Mouse (Mus musculus) myocyte (in vitro differentiated cells): ENCODE measurements at regions not wholly inside any gene's neighbourhood (a gene's known extent, or its start where the extent isn't known, plus 50 kb on each side); places are given as distances from the start of the nearest gene placed in this dataset.

Source experiments
- H3K27me3 ChIP-seq: one replicate; pipeline ENCODE4 v1.6.1; 2011; ENCODE audit not compliant: control insufficient read depth, insufficient read depth, insufficient read length
- H3K36me3 ChIP-seq: one replicate; pipeline ENCODE4 v1.6.1; 2011; ENCODE audit not compliant: control insufficient read depth, insufficient read depth
- H3K4me2 ChIP-seq: one replicate; pipeline ENCODE4 v1.6.1; 2011; ENCODE audit warnings: low read depth, control low read depth
- H3K4me3 ChIP-seq: one replicate; pipeline ENCODE4 v1.5.1; 2011; ENCODE audit warnings: mild to moderate bottlenecking, control low read depth, moderate library complexity
- H3K79me2 ChIP-seq: one replicate; pipeline ENCODE4 v1.6.1; 2011; ENCODE audit not compliant: control insufficient read depth, insufficient read depth
- H3ac ChIP-seq: one replicate; pipeline ENCODE4 v1.6.1; 2011; ENCODE audit not compliant: control insufficient read depth, insufficient read length
- CEBPB ChIP-seq: IDR thresholded peaks from 2 replicates; pipeline ENCODE4 v1.6.1; 2011; ENCODE audit warnings: mild to moderate bottlenecking, moderate library complexity; ENCODE audit not compliant: poor library complexity, insufficient read depth, severe bottlenecking
- E2F4 ChIP-seq: IDR thresholded peaks from one replicate; pipeline ENCODE4 v1.6.1; 2011; ENCODE audit warnings: mild to moderate bottlenecking, control low read depth, moderate library complexity; ENCODE audit not compliant: insufficient read depth
- MAX ChIP-seq: IDR thresholded peaks from one replicate; pipeline ENCODE4 v1.6.1; 2011; ENCODE audit warnings: low read depth, mild to moderate bottlenecking, control low read depth
- MYOD1 ChIP-seq, 3 experiments: IDR thresholded peaks; one replicate each; pipeline ENCODE4 v1.6.1; 2011; ENCODE audit warnings: control low read depth in 2 of 3, low read depth in 2 of 3, mild to moderate bottlenecking in 2 of 3, moderate library complexity in 1 of 3; ENCODE audit not compliant: insufficient read length in 2 of 3, control insufficient read depth in 1 of 3
- MYOG ChIP-seq, 3 experiments: IDR thresholded peaks; one replicate each; pipeline ENCODE4 v1.6.1; 2011; ENCODE audit warnings: control low read depth in 2 of 3, low read depth in 2 of 3, mild to moderate bottlenecking in 2 of 3; ENCODE audit not compliant: insufficient read length in 2 of 3, control insufficient read depth in 1 of 3, insufficient read depth in 1 of 3
- POLR2A ChIP-seq: IDR thresholded peaks from one replicate; pipeline ENCODE4 v1.6.1; 2011; ENCODE audit warnings: low read depth, mild to moderate bottlenecking, control low read depth, moderate library complexity; ENCODE audit not compliant: insufficient read length
- POLR2AphosphoS2 ChIP-seq: IDR thresholded peaks from one replicate; pipeline ENCODE4 v1.6.1; 2011; ENCODE audit warnings: low read depth, control low read depth; ENCODE audit not compliant: insufficient read length
- REST ChIP-seq: IDR thresholded peaks from one replicate; pipeline ENCODE4 v1.6.1; 2011; ENCODE audit warnings: mild to moderate bottlenecking, control low read depth, moderate library complexity; ENCODE audit not compliant: insufficient read depth, insufficient read length
- SRF ChIP-seq: IDR thresholded peaks from one replicate; pipeline ENCODE4 v1.6.1; 2011; ENCODE audit warnings: low read depth; ENCODE audit not compliant: control insufficient read depth, insufficient read length
- TCF12 ChIP-seq: IDR thresholded peaks from one replicate; pipeline ENCODE4 v1.6.1; 2011; ENCODE audit warnings: mild to moderate bottlenecking, control low read depth; ENCODE audit not compliant: poor library complexity, insufficient read depth, severe bottlenecking
- TCF3 ChIP-seq: IDR thresholded peaks from one replicate; pipeline ENCODE4 v1.6.1; 2011; ENCODE audit warnings: low read depth, control low read depth; ENCODE audit not compliant: insufficient read length
- USF1 ChIP-seq: IDR thresholded peaks from one replicate; pipeline ENCODE4 v1.6.1; 2011; ENCODE audit warnings: low read depth, mild to moderate bottlenecking, control low read depth, moderate library complexity

GRCm38 (mm10) chr13:47953776-47954175 is 307.3 kb upstream of the Id4 start:
- Histone ChIP-seq H3K4me3 (no peak overlapping the region), H3K4me2 (no peak overlapping the region), H3K27me3 (no peaks in the 10 kb centered on the region), H3ac (no peak overlapping the region), H3K79me2 (no peaks in the 10 kb centered on the region), H3K36me3 (no peaks in the 10 kb centered on the region)
- TF ChIP-seq POLR2AphosphoS2 (no peak), USF1 (no peak), REST (no peak), E2F4 (no peak), TCF3 (no peak), TCF12 (no peak), POLR2A (no peak), MAX (no peak), CEBPB (no peak), MYOG (IDR thresholded peaks at IDR 0.05; ENCODE audit: control insufficient read depth in 1 of 3, insufficient read depth in 1 of 3, insufficient read length in 2 of 3, low read depth in 2 of 3) (no peak), MYOD1 (IDR thresholded peaks at IDR 0.05; ENCODE audit: control insufficient read depth in 1 of 3, insufficient read length in 2 of 3, low read depth in 2 of 3) (no peak), SRF (no peak)

- H3ac ChIP-seq = no peak overlapping the region
- TF ChIP-seq TCF12 (no peak), SRF (no peak), POLR2A (no peak), TCF3 (no peak), CEBPB (no peak), MYOG (IDR thresholded peaks at IDR 0.05; ENCODE audit: control insufficient read depth in 1 of 3, insufficient read depth in 1 of 3, insufficient read length in 2 of 3, low read depth in 2 of 3) (no peak), POLR2AphosphoS2 (no peak), USF1 (no peak), MYOD1 (IDR thresholded peaks at IDR 0.05; ENCODE audit: control insufficient read depth in 1 of 3, insufficient read length in 2 of 3, low read depth in 2 of 3) (no peak), MAX (no peak), REST (no peak), E2F4 (no peak)
- H3K27me3 ChIP-seq = no peaks in the 10 kb centered on the region
- no peaks in the 10 kb centered on the region for H3K79me2 ChIP-seq
- H3K4me2 ChIP-seq = no peak overlapping the region
- no peak overlapping the region for H3K4me3 ChIP-seq
- H3K36me3 ChIP-seq = no peaks in the 10 kb centered on the region
Measured at GRCm38 (mm10) chr13:47955504-47955903, 305.5 kb upstream of the Id4 start.

- no peaks in the 10 kb centered on the region for H3K79me2 ChIP-seq
- H3K27me3 ChIP-seq = no peaks in the 10 kb centered on the region
- no peak overlapping the region for H3K4me3 ChIP-seq
- H3K4me2 ChIP-seq = no peak overlapping the region
- TF ChIP-seq POLR2AphosphoS2 (no peak), MYOD1 (IDR thresholded peaks at IDR 0.05; ENCODE audit: control insufficient read depth in 1 of 3, insufficient read length in 2 of 3, low read depth in 2 of 3) (no peak), CEBPB (no peak), SRF (no peak), POLR2A (no peak), MYOG (IDR thresholded peaks at IDR 0.05; ENCODE audit: control insufficient read depth in 1 of 3, insufficient read depth in 1 of 3, insufficient read length in 2 of 3, low read depth in 2 of 3) (no peak), TCF3 (no peak), MAX (no peak), E2F4 (no peak), REST (no peak), USF1 (no peak), TCF12 (no peak)
- H3K36me3 ChIP-seq = no peaks in the 10 kb centered on the region
- H3ac ChIP-seq = no peak overlapping the region
Measured at GRCm38 (mm10) chr13:47957662-47958061, 303.4 kb upstream of the Id4 start.

- no peak overlapping the region for H3K4me2 ChIP-seq
- TF ChIP-seq MYOG (IDR thresholded peaks at IDR 0.05; ENCODE audit: control insufficient read depth in 1 of 3, insufficient read depth in 1 of 3, insufficient read length in 2 of 3, low read depth in 2 of 3) (no peak), TCF3 (no peak), E2F4 (no peak), USF1 (no peak), REST (no peak), POLR2AphosphoS2 (no peak)
- H3K79me2 ChIP-seq = no peaks in the 10 kb centered on the region
- no peak overlapping the region for H3K4me3 ChIP-seq
- no peaks in the 10 kb centered on the region for H3K36me3 ChIP-seq
- H3K27me3 ChIP-seq = no peaks in the 10 kb centered on the region
- no peak overlapping the region for H3ac ChIP-seq
Measured at GRCm38 (mm10) chr13:47974216-47974615, 286.8 kb upstream of the Id4 start.

GRCm38 (mm10) chr13:47974756-47975515 is 286.1 kb upstream of the Id4 start:
- Histone ChIP-seq H3ac (no peak overlapping the region), H3K4me2 (no peak overlapping the region), H3K27me3 (no peaks in the 10 kb centered on the region), H3K36me3 (no peaks in the 10 kb centered on the region), H3K4me3 (no peak overlapping the region), H3K79me2 (no peaks in the 10 kb centered on the region)
- no peak for TF ChIP-seq TCF3
- TF ChIP-seq E2F4 = no peak
- TF ChIP-seq SRF = no peak
- TF ChIP-seq REST = no peak
- TF ChIP-seq MAX = no peak
- TF ChIP-seq CEBPB = no peak
